Mouse (Mus musculus) heart, embryonic 14.5 days (tissue): ENCODE measurements around the gene Wdfy4. TPM values are rescaled to one million over a fixed set of nuclear protein-coding genes. Genes with fewer than 3 reads are reported as not detected.

ENCODE experiments used
- ATAC-seq: fragments of 200-750 bp; cut with Nextera tagmentation; 2 replicates; pipeline ENCODE4 v1.8.0; 2017; ENCODE audit warnings: low read depth, moderate TSS enrichment; ENCODE audit not compliant: insufficient number of reproducible peaks, insufficient read depth, low FRiP score
- H3K27ac ChIP-seq, 2 experiments: fragments of 200-500 bp in 1 of 2; fragments of 300-500 bp in 1 of 2; sonication (generic) in 1 of 2; replicated peaks in 1 of 2; 2 replicates each; pipeline ENCODE4 v1.5.1; 2012 to 2014; ENCODE audit warnings: low read depth in 2 of 2, low read length in 2 of 2, control low read depth in 1 of 2, mild to moderate bottlenecking in 1 of 2, mixed read lengths in 1 of 2; ENCODE audit not compliant: control insufficient read depth in 1 of 2, insufficient read depth in 1 of 2
- H3K27me3 ChIP-seq: fragments of 300-500 bp; sonication (generic); 2 replicates; pipeline ENCODE4 v1.6.1; 2014; ENCODE audit warnings: mild to moderate bottlenecking, low read length, control low read depth; ENCODE audit not compliant: control insufficient read depth, insufficient read depth
- H3K36me3 ChIP-seq: fragments of 300-500 bp; sonication (generic); 2 replicates; pipeline ENCODE4 v1.6.1; 2014; ENCODE audit warnings: mild to moderate bottlenecking, control low read depth, low read length, mixed read lengths; ENCODE audit not compliant: control insufficient read depth, insufficient read depth
- H3K4me1 ChIP-seq, 2 experiments: fragments of 200-500 bp in 1 of 2; fragments of 300-500 bp in 1 of 2; sonication (generic) in 1 of 2; 2 replicates each; pipeline ENCODE4 v1.6.1; 2012 to 2014; ENCODE audit warnings: low read length in 2 of 2, control low read depth in 1 of 2, mixed read lengths in 1 of 2; ENCODE audit not compliant: control insufficient read depth in 2 of 2, insufficient read depth in 2 of 2
- H3K4me2 ChIP-seq: fragments of 300-500 bp; sonication (generic); 2 replicates; pipeline ENCODE4 v1.6.1; 2014; ENCODE audit warnings: mild to moderate bottlenecking, low read length
- H3K4me3 ChIP-seq, 2 experiments: fragments of 200-500 bp in 1 of 2; fragments of 300-500 bp in 1 of 2; sonication (generic) in 1 of 2; 2 replicates each; pipeline ENCODE4 v1.5.1; 2012 to 2014; ENCODE audit warnings: low read length in 2 of 2, mild to moderate bottlenecking in 2 of 2, control low read depth in 1 of 2, low read depth in 1 of 2, moderate library complexity in 1 of 2; ENCODE audit not compliant: control insufficient read depth in 1 of 2, insufficient read depth in 1 of 2
- H3K9ac ChIP-seq: fragments of 300-500 bp; sonication (generic); 2 replicates; pipeline ENCODE4 v1.6.1; 2014; ENCODE audit warnings: mild to moderate bottlenecking, low read length
- H3K9me3 ChIP-seq: fragments of 300-500 bp; sonication (generic); 2 replicates; pipeline ENCODE4 v1.6.1; 2016; ENCODE audit warnings: low read length, control low read depth; ENCODE audit not compliant: control insufficient read depth
- WGBS: fragments of 180-500 bp; shearing (Covaris S2); extraction: QIAGEN DNeasy Blood & Tissue Kit; methylation state at CpG from one replicate; pipeline ENCODE4 v1.1.7; 2014; 5-methylcytosine and 5-hydroxymethylcytosine counted together
- polyA plus RNA-seq: library from polyadenylated mRNA; unstranded; fragments of >200 nt; fragmentation: Nextera tagmentation; extraction: Ambion mirVana; gene quantifications from 2 replicates; pipeline ENCODE4 v1.2.1, GENCODE M21; 2014

Gene Wdfy4
- polyA plus RNA-seq, 1 experiment from 2014 or later: 0.31 TPM

GRCm38 (mm10) chr14:33073355-33073754 is 112.0 kb downstream of the Wdfy4 start:
- no peaks in the 10 kb centered on the region for H3K36me3 ChIP-seq
- no peak overlapping the region for H3K4me2 ChIP-seq
- no peak for ATAC-seq
- no peaks in the 10 kb centered on the region for H3K9me3 ChIP-seq
- no peak overlapping the region for H3K27ac ChIP-seq
- 64% methylated on average over 3 of the region's 3 CpGs for WGBS
- no peak overlapping the region for H3K4me3 ChIP-seq
- H3K27me3 ChIP-seq: no peaks in the 10 kb centered on the region
- no peaks in the 10 kb centered on the region for H3K4me1 ChIP-seq
- no peak overlapping the region for H3K9ac ChIP-seq

GRCm38 (mm10) chr14:33072351-33072750 is 113.0 kb downstream of the Wdfy4 start:
- H3K27me3 ChIP-seq: no peaks in the 10 kb centered on the region
- H3K9me3 ChIP-seq: no peaks in the 10 kb centered on the region
- H3K4me1 ChIP-seq: no peaks in the 10 kb centered on the region
- ATAC-seq: no peak
- H3K4me2 ChIP-seq: no peak overlapping the region
- H3K4me3 ChIP-seq: no peak overlapping the region
- H3K36me3 ChIP-seq: no peaks in the 10 kb centered on the region
- 78% methylated on average over 7 of the region's 7 CpGs for WGBS
- H3K9ac ChIP-seq: no peak overlapping the region
- H3K27ac ChIP-seq: no peak overlapping the region

- no peaks in the 10 kb centered on the region for H3K9me3 ChIP-seq
- no peaks in the 10 kb centered on the region for H3K36me3 ChIP-seq
- H3K27ac ChIP-seq: no peak overlapping the region
- H3K27me3 ChIP-seq: no peaks in the 10 kb centered on the region
- ATAC-seq: no peak
- H3K4me1 ChIP-seq: no peaks in the 10 kb centered on the region
- no peak overlapping the region for H3K9ac ChIP-seq
- H3K4me3 ChIP-seq: no peak overlapping the region
- no peak overlapping the region for H3K4me2 ChIP-seq
- 78% methylated on average over 9 of the region's 9 CpGs for WGBS
Observed at GRCm38 (mm10) chr14:33067676-33068075, 117.6 kb downstream of the Wdfy4 start.

GRCm38 (mm10) chr14:33062996-33063395 is 122.3 kb downstream of the Wdfy4 start:
- no peaks in the 10 kb centered on the region for H3K4me1 ChIP-seq
- no peaks in the 10 kb centered on the region for H3K36me3 ChIP-seq
- 79% methylated on average over 5 of the region's 5 CpGs for WGBS
- no peaks in the 10 kb centered on the region for H3K9me3 ChIP-seq
- H3K4me3 ChIP-seq: no peak overlapping the region
- no peaks in the 10 kb centered on the region for H3K27me3 ChIP-seq
- no peak overlapping the region for H3K27ac ChIP-seq
- no peak overlapping the region for H3K9ac ChIP-seq
- no peak for ATAC-seq
- no peak overlapping the region for H3K4me2 ChIP-seq

- Histone ChIP-seq H3K9me3 (no peaks in the 10 kb centered on the region), H3K4me3 (no peak overlapping the region), H3K4me2 (no peak overlapping the region), H3K9ac (no peak overlapping the region), H3K27ac (no peak overlapping the region), H3K27me3 (no peaks in the 10 kb centered on the region), H3K4me1 (peaks cover 0 to 4% of the 10 kb centered on the region in 2 experiments; a peak in 3 of 4 replicates), H3K36me3 (no peaks in the 10 kb centered on the region)
- WGBS: 86% methylated on average over 7 of the region's 7 CpGs
- ATAC-seq: no peak
Observed at GRCm38 (mm10) chr14:33058881-33059660, 126.2 kb downstream of the Wdfy4 start.

- H3K9me3 ChIP-seq: no peaks in the 10 kb centered on the region
- H3K27ac ChIP-seq: no peak overlapping the region
- H3K4me2 ChIP-seq: no peak overlapping the region
- 39% methylated on average over 8 of the region's 8 CpGs for WGBS
- H3K27me3 ChIP-seq: no peaks in the 10 kb centered on the region
- H3K4me1 ChIP-seq: peaks cover 8 to 9% of the 10 kb centered on the region in 2 experiments
- H3K4me3 ChIP-seq: no peak overlapping the region
- no peak for ATAC-seq
- H3K9ac ChIP-seq: no peak overlapping the region
- no peaks in the 10 kb centered on the region for H3K36me3 ChIP-seq
Observed at GRCm38 (mm10) chr14:33053441-33053840, 131.9 kb downstream of the Wdfy4 start.

- H3K36me3 ChIP-seq: no peaks in the 10 kb centered on the region
- no peak for ATAC-seq
- H3K27ac ChIP-seq: no peak overlapping the region
- no peak overlapping the region for H3K9ac ChIP-seq
- H3K4me2 ChIP-seq: no peak overlapping the region
- H3K27me3 ChIP-seq: no peaks in the 10 kb centered on the region
- 85% methylated on average over 3 of the region's 3 CpGs for WGBS
- no peak overlapping the region for H3K4me3 ChIP-seq
- H3K9me3 ChIP-seq: no peaks in the 10 kb centered on the region
- H3K4me1 ChIP-seq: no peaks in the 10 kb centered on the region
Observed at GRCm38 (mm10) chr14:33045217-33045616, 140.1 kb downstream of the Wdfy4 start.

GRCm38 (mm10) chr14:33036811-33037210 is 148.5 kb downstream of the Wdfy4 start:
- no peaks in the 10 kb centered on the region for H3K27me3 ChIP-seq
- H3K4me1 ChIP-seq: no peaks in the 10 kb centered on the region
- no peaks in the 10 kb centered on the region for H3K36me3 ChIP-seq
- no peak overlapping the region for H3K4me2 ChIP-seq
- ATAC-seq: no peak
- WGBS: 19% methylated on average over 3 of the region's 3 CpGs
- H3K4me3 ChIP-seq: no peak overlapping the region
- H3K9me3 ChIP-seq: no peaks in the 10 kb centered on the region
- H3K9ac ChIP-seq: no peak overlapping the region
- no peak overlapping the region for H3K27ac ChIP-seq
